Mouse (Mus musculus): ENCODE measurements around the gene Gm26602. TPM values are rescaled to one million over a fixed set of nuclear protein-coding genes. Genes with fewer than 3 reads are reported as not detected.
A peak's percentile ranks its signal among the peaks of the same experiment; 100 is the strongest.

Gm26602 gene
- polyA plus RNA-seq, 1 experiment = not detected

- Histone ChIP-seq H3K4me1 (peaks cover 46% of the 10 kb centered on the region), H3K9me3 (0 out of 2 replicates have a peak, but pooled peaks cover 3% of the 10 kb centered on the region), H3K4me3 (replicated peaks) (no peak overlapping the region), H3K27me3 (replicated peaks) (peaks cover 33% of the 10 kb centered on the region), H3K36me3 (replicated peaks; ENCODE audit: low read length) (no peaks in the 10 kb centered on the region)
- TF ChIP-seq FLI1 (IDR thresholded peaks at IDR 0.05; ENCODE audit: low read length) (no peak), GATA1 (IDR thresholded peaks at IDR 0.05; ENCODE audit: borderline replicate concordance, low read length) (no peak)
These were observed 37.8 kb upstream of the Gm26602 start for GRCm38 (mm10) chr10:79872862-79873261.

- Histone ChIP-seq H3K4me1 (peaks cover 51% of the 10 kb centered on the region), H3K4me3 (replicated peaks) (no peak overlapping the region), H3K36me3 (replicated peaks; ENCODE audit: low read length) (no peaks in the 10 kb centered on the region), H3K27me3 (replicated peaks) (peaks cover 33% of the 10 kb centered on the region), H3K9me3 (0 out of 2 replicates have a peak, but pooled peaks cover 3% of the 10 kb centered on the region)
- TF ChIP-seq FLI1 (IDR thresholded peaks at IDR 0.05; ENCODE audit: low read length) = no peak
- TF ChIP-seq GATA1 (IDR thresholded peaks at IDR 0.05; ENCODE audit: borderline replicate concordance, low read length) = no peak
These were observed 37.3 kb upstream of the Gm26602 start for GRCm38 (mm10) chr10:79873313-79873712.

- Histone ChIP-seq H3K9me3 (0 out of 2 replicates have a peak, but pooled peaks cover 3% of the 10 kb centered on the region), H3K27me3 (replicated peaks) (peaks cover 33% of the 10 kb centered on the region), H3K4me1 (peaks cover 56% of the 10 kb centered on the region), H3K36me3 (replicated peaks; ENCODE audit: low read length) (no peaks in the 10 kb centered on the region), H3K4me3 (replicated peaks) (peak overlapping the region; percentile 93)
- TF ChIP-seq FLI1 (IDR thresholded peaks at IDR 0.05; ENCODE audit: low read length) = no peak
- TF ChIP-seq GATA1 (IDR thresholded peaks at IDR 0.05; ENCODE audit: borderline replicate concordance, low read length) = no peak
These were observed 36.9 kb upstream of the Gm26602 start for GRCm38 (mm10) chr10:79873715-79874289.

GRCm38 (mm10) chr10:79874290-79874862 is 36.3 kb upstream of the Gm26602 start, which contains the start of the genes Prtn3 and Plppr3:
TSS of gene Prtn3 (plus strand) at chr10:79874476.
TSS of gene Plppr3 (minus strand) at chr10:79874634.
- Histone ChIP-seq H3K27me3 (replicated peaks) (peaks cover 30% of the 10 kb centered on the region), H3K36me3 (replicated peaks; ENCODE audit: low read length) (no peaks in the 10 kb centered on the region)
- TF ChIP-seq GATA1 (IDR thresholded peaks at IDR 0.05; ENCODE audit: borderline replicate concordance, low read length) = no peak
- TF ChIP-seq FLI1 (IDR thresholded peaks at IDR 0.05; ENCODE audit: low read length) = no peak

GRCm38 (mm10) chr10:79877174-79877573 is 33.5 kb upstream of the Gm26602 start:
- peak overlapping the region; percentile 83 for H3K4me3 ChIP-seq (replicated peaks)
- TF ChIP-seq FLI1 (IDR thresholded peaks at IDR 0.05; ENCODE audit: low read length) (no peak), GATA1 (IDR thresholded peaks at IDR 0.05; ENCODE audit: borderline replicate concordance, low read length) (no peak)
- no peaks in the 10 kb centered on the region for H3K9me3 ChIP-seq
- H3K27me3 ChIP-seq (replicated peaks) = peaks cover 27% of the 10 kb centered on the region
- H3K4me1 ChIP-seq = peaks cover 86% of the 10 kb centered on the region
- no peaks in the 10 kb centered on the region for H3K36me3 ChIP-seq (replicated peaks; ENCODE audit: low read length)

More at GRCm38 (mm10) chr10:79874290-79874862, 36.3 kb upstream of the Gm26602 start, which contains the start of the genes Prtn3 and Plppr3:
- H3K4me3 ChIP-seq (replicated peaks) = peak within 1 kb of the TSS; percentile 93
- 0 out of 2 replicates have a peak, but pooled peaks cover 3% of the 10 kb centered on the region for H3K9me3 ChIP-seq
- peaks cover 58% of the 10 kb centered on the region for H3K4me1 ChIP-seq

GRCm38 (mm10) chr10:79877757-79878156 is 32.9 kb upstream of the Gm26602 start:
- TF ChIP-seq GATA1 (IDR thresholded peaks at IDR 0.05; ENCODE audit: borderline replicate concordance, low read length) (no peak), FLI1 (IDR thresholded peaks at IDR 0.05; ENCODE audit: low read length) (no peak)
- H3K4me3 ChIP-seq (replicated peaks) = peak overlapping the region; percentile 83

GRCm38 (mm10) chr10:79879527-79879926 is 31.1 kb upstream of the Gm26602 start:
- H3K27me3 ChIP-seq (replicated peaks) = peaks cover 7% of the 10 kb centered on the region
- TF ChIP-seq GATA1 (IDR thresholded peaks at IDR 0.05; ENCODE audit: borderline replicate concordance, low read length) = no peak
- no peak for TF ChIP-seq FLI1 (IDR thresholded peaks at IDR 0.05; ENCODE audit: low read length)
- peak overlapping the region; percentile 59 for H3K4me3 ChIP-seq (replicated peaks)
- no peaks in the 10 kb centered on the region for H3K9me3 ChIP-seq
- no peaks in the 10 kb centered on the region for H3K36me3 ChIP-seq (replicated peaks; ENCODE audit: low read length)
- peaks cover 95% of the 10 kb centered on the region for H3K4me1 ChIP-seq

More at GRCm38 (mm10) chr10:79877757-79878156, 32.9 kb upstream of the Gm26602 start:
- H3K9me3 ChIP-seq = no peaks in the 10 kb centered on the region
- H3K36me3 ChIP-seq (replicated peaks; ENCODE audit: low read length) = no peaks in the 10 kb centered on the region
- peaks cover 25% of the 10 kb centered on the region for H3K27me3 ChIP-seq (replicated peaks)
- peaks cover 92% of the 10 kb centered on the region for H3K4me1 ChIP-seq

- H3K4me3 ChIP-seq (replicated peaks) = peak overlapping the region; percentile 91
- H3K9me3 ChIP-seq = no peaks in the 10 kb centered on the region
- H3K27me3 ChIP-seq (replicated peaks) = no peaks in the 10 kb centered on the region
- H3K36me3 ChIP-seq (replicated peaks; ENCODE audit: low read length) = no peaks in the 10 kb centered on the region
- peaks cover 94% of the 10 kb centered on the region for H3K4me1 ChIP-seq
- TF ChIP-seq GATA1 (IDR thresholded peaks at IDR 0.05; ENCODE audit: borderline replicate concordance, low read length) (no peak), FLI1 (IDR thresholded peaks at IDR 0.05; ENCODE audit: low read length) (no peak)
These were observed 29.9 kb upstream of the Gm26602 start for GRCm38 (mm10) chr10:79880721-79881120.

- H3K4me3 ChIP-seq (replicated peaks) = peak overlapping the region; percentile 91
- no peaks in the 10 kb centered on the region for H3K27me3 ChIP-seq (replicated peaks)
- no peaks in the 10 kb centered on the region for H3K36me3 ChIP-seq (replicated peaks; ENCODE audit: low read length)
- TF ChIP-seq GATA1 (IDR thresholded peaks at IDR 0.05; ENCODE audit: borderline replicate concordance, low read length) (no peak), FLI1 (IDR thresholded peaks at IDR 0.05; ENCODE audit: low read length) (no peak)
- H3K4me1 ChIP-seq = peaks cover 96% of the 10 kb centered on the region
- no peaks in the 10 kb centered on the region for H3K9me3 ChIP-seq
These were observed 28.7 kb upstream of the Gm26602 start for GRCm38 (mm10) chr10:79881981-79882380.

All from megakaryocyte, embryonic 14.5 days (primary cell).